Mouse (Mus musculus) activated CD4-positive, CD25-positive, alpha-beta regulatory T cell (primary cell): Measurements from ENCODE around the gene Dus1l. TPM values are rescaled to one million over a fixed set of nuclear protein-coding genes. Genes with fewer than 3 reads are reported as not detected.

Experiments
- polyA plus RNA-seq, 2 experiments: library from polyadenylated mRNA; unstranded; fragments of 100-300 nt; shearing (Covaris generic); gene quantifications; one replicate each; pipeline ENCODE4 v1.2.1; 2017

Gene Dus1l
- 10 to 100 TPM; 63.8 to 80.4 TPM for polyA plus RNA-seq

GRCm38 (mm10) chr11:120795756-120796613 lies at the start of gene Dus1l:
TSS of gene Dus1l (minus strand) at chr11:120796403.

DNA sequence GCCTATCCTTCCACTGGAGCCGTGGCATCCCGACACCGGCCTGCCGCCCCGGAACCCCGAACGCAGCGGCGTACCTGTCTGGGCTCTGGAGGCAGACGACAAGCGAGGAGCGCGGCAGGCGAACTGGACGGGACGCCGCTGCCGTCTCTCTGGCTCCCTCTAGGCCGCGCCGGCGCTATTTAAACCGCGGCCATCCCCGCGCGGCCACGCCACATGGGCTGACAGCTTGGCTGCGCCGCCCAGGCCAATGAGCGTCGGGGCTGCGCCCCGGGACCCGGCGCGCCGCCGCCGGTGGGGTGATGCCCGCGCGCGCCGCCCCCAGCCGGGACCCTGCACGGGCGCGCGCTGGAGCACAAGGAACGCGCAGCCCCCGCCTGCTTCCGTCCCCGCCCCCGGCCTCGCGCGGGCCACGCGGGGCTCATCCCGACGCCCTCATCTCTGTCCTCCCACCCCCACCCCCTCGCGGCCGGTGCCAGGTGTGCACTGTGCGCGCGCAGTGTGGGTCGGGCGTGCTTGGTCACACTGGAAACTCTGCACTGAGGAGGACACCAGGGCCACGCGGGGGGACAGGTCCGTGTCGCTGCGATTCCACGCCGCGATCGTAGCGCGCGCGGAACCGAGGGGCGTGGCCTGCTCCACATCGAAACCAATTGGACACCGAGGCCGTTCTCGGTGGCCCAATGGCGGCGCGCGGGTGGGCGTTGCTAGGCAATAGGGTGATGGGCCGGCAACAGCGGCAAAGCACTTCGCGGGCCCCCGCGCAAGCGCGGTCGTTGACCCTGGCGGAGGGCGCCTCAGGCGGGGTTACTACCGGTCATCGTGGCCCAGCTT lies 28.0 kb upstream of the Dus1l start, which contains the start of gene Fasn:
TSS of gene Fasn (minus strand) at position 592 of the 831 bp plus-strand sequence.

DNA sequence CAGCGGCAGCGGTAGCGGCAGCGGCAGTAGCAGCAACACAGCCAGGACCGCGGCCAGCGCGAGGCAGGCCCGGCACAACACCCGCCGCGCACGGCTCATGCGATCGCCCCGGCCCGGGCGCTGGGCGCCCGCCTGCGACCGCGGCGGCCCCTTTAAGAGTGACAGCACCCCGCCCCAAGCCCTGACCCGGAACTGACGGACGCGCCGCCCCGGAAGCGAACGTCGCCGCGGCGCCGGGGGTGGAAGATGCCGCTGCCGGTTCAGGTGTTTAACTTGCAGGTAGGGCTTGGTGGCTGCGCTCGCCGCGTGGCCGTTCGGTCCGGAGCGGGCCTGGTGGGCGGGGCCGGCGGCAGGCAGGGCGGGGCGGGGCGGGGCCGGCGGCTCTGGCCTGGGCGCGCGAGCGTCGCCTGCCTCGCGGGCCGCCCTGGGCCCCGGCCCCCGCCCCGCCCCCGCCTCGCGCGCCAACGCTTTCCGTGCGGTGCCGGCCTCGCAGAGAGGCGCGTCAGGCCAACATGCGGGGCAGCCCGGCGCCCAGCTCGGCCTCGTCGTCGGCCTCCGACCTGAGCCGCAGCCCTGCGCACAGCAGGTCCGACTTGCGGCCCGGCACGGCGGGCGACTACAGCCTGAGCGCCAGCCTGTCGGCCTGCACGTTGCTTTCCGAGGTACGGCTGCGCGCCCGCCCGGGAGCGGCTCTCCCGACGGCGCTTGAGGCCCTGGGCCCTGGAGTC lies 12.0 kb downstream of the Dus1l start, which contains the start of the genes Rfng and Gps1:
TSS of gene Rfng (minus strand) at position 144 of the 728 bp plus-strand sequence.
TSS of gene Gps1 (plus strand) at position 209 of the 728 bp plus-strand sequence.

GRCm38 (mm10) chr11:120762672-120763041 lies 33.5 kb downstream of the Dus1l start, which contains the start of gene Hmga1b:
TSS of gene Hmga1b (plus strand) at chr11:120762794.

Other genes with a start within 250 kb of the Dus1l start
- 100 to 1,000 TPM; 116 to 170 TPM for gene Mcrip1, start 246.7 kb downstream of the Dus1l start, polyA plus RNA-seq
- gene Ppp1r27, start 245.3 kb downstream of the Dus1l start, polyA plus RNA-seq: not detected
- 100 to 1,000 TPM; 254 to 278 TPM for gene P4hb, start 223.2 kb downstream of the Dus1l start, polyA plus RNA-seq
- 100 to 1,000 TPM; 711 to 836 TPM for gene Arhgdia, start 214.8 kb downstream of the Dus1l start, polyA plus RNA-seq
- 100 to 1,000 TPM; 330 to 378 TPM for gene Alyref, start 198.0 kb downstream of the Dus1l start, polyA plus RNA-seq
- gene Anapc11, start 198.0 kb downstream of the Dus1l start, polyA plus RNA-seq: 100 to 1,000 TPM; 108 to 129 TPM
- 1 to 10 TPM in 1 of 2 experiments, under 1 TPM in 1; 0.55 to 2.3 TPM for gene Npb, start 187.9 kb downstream of the Dus1l start, polyA plus RNA-seq
- 100 to 1,000 TPM; 101 to 127 TPM for gene Pcyt2, start 178.5 kb downstream of the Dus1l start, polyA plus RNA-seq
- gene Sirt7, start 171.2 kb downstream of the Dus1l start, polyA plus RNA-seq: 100 to 1,000 TPM; 166 to 248 TPM
- 10 to 100 TPM; 20.6 to 22.5 TPM for gene Mafg, start 162.8 kb downstream of the Dus1l start, polyA plus RNA-seq
- under 1 TPM; 0.23 to 0.66 TPM for gene Pycr1, start 152.6 kb downstream of the Dus1l start, polyA plus RNA-seq
- gene Myadml2, start 148.2 kb downstream of the Dus1l start, polyA plus RNA-seq: under 1 TPM; 0.36 to 0.41 TPM
- gene Notum, start 135.2 kb downstream of the Dus1l start, polyA plus RNA-seq: not detected
- gene Aspscr1, start 123.4 kb downstream of the Dus1l start, polyA plus RNA-seq: 100 to 1,000 TPM; 160 to 177 TPM
- gene Cenpx, start 82.7 kb downstream of the Dus1l start, polyA plus RNA-seq: 100 to 1,000 TPM; 104 to 146 TPM
- gene Lrrc45, start 82.5 kb downstream of the Dus1l start, polyA plus RNA-seq: 10 to 100 TPM; 37.3 to 49.3 TPM
- gene Rac3, start 74.9 kb downstream of the Dus1l start, polyA plus RNA-seq: 1 to 10 TPM; 1.4 TPM
- 10 to 100 TPM; 13.6 to 22.1 TPM for gene Dcxr, start 69.1 kb downstream of the Dus1l start, polyA plus RNA-seq
- 1 to 10 TPM in 1 of 2 experiments, not detected in 1; 8.5 TPM for gene Cbr2, start 64.3 kb downstream of the Dus1l start, polyA plus RNA-seq
- gene Hmga1b, start 33.6 kb downstream of the Dus1l start, polyA plus RNA-seq: 10 to 100 TPM; 15.6 to 15.9 TPM
- gene Rfng, start 12.2 kb downstream of the Dus1l start, polyA plus RNA-seq: 10 to 100 TPM; 31.9 to 32.2 TPM
- gene Gps1, start 12.1 kb downstream of the Dus1l start, polyA plus RNA-seq: 100 to 1,000 TPM; 132 to 179 TPM
- gene Fasn, start 28.1 kb upstream of the Dus1l start, polyA plus RNA-seq: 10 to 100 TPM; 22.8 to 39.0 TPM
- gene Ccdc57, start 136.5 kb upstream of the Dus1l start, polyA plus RNA-seq: under 1 TPM; 0.06 to 0.24 TPM
- gene Slc16a3, start 152.1 kb upstream of the Dus1l start, polyA plus RNA-seq: 10 to 100 TPM; 10.0 to 24.2 TPM
- 100 to 1,000 TPM; 120 to 151 TPM for gene Csnk1d, start 194.9 kb upstream of the Dus1l start, polyA plus RNA-seq
- gene Cd7, start 243.0 kb upstream of the Dus1l start, polyA plus RNA-seq: 100 to 1,000 TPM; 102 to 189 TPM